Mouse (Mus musculus): ENCODE measurements around the gene Sag. TPM values are rescaled to one million over a fixed set of nuclear protein-coding genes. Genes with fewer than 3 reads are reported as not detected.

Sag gene
- total and polyA plus RNA-seq, 2 experiments from 2014 or later: 1.9 TPM; not detected in 1

DNA sequence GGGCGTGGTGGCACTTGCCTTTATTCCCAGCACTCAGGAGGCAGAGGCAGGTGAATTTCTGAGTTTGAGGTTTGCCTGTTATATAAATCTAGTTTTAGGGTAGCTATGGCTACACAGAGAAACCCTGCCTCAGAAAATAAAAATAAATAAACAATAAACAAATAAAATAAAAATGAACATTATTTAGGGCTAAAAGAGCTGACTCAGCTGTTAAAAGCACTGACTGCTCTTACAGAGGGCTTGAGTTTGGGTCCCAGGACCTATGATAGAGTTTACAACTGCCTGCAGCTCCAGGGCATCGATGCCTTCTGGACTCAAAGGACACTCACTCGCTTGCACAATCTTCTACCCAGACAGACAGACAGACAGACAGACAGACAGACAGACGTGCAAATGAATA lies 89.9 kb downstream of the Sag start:
- no peak for TF ChIP-seq CTCF (IDR thresholded peaks at IDR 0.05)
- no peak overlapping the region for H3K4me2 ChIP-seq (ENCODE audit: low read depth, low read length, poor library complexity, severe bottlenecking)
- ATAC-seq (ENCODE audit: low FRiP score) (no peak), DNase-seq (ENCODE audit: low spot score) (no peak)
- no peak overlapping the region for H3K9ac ChIP-seq (replicated peaks; ENCODE audit: low read length, poor library complexity, severe bottlenecking)
- H3K36me3 ChIP-seq (ENCODE audit: insufficient read depth, low read length): 0 out of 2 replicates have a peak, but pooled peaks cover 3% of the 10 kb centered on the region
- H3K4me3 ChIP-seq (ENCODE audit: low read depth, low read length): no peak overlapping the region
- no peaks in the 10 kb centered on the region for H3K4me1 ChIP-seq (ENCODE audit: insufficient read depth, low read length)
- H3K9me3 ChIP-seq (ENCODE audit: low read length): no peaks in the 10 kb centered on the region
- no peak overlapping the region for H3K27ac ChIP-seq (ENCODE audit: low read depth, low read length)
- H3K27me3 ChIP-seq (ENCODE audit: insufficient read depth, low read length): no peaks in the 10 kb centered on the region
- 95% methylated on average over 4 of the region's 4 CpGs for WGBS

Other genes with a start within 250 kb of the Sag start
- gene Ngef, start 229.8 kb upstream of the Sag start, total RNA-seq (2014; rRNA removed): 51.4 and 55.4 TPM in 2 replicates
- 43.9 and 45.7 TPM in 2 replicates for gene Ngef, start 229.8 kb upstream of the Sag start, polyA plus RNA-seq (2015; fragmentation: Nextera tagmentation; extraction: Ambion mirVana)
- gene Inpp5d, start 183.4 kb upstream of the Sag start, total RNA-seq (2014; rRNA removed): 6.4 and 9.8 TPM in 2 replicates
- 2.6 and 3.1 TPM in 2 replicates for gene Inpp5d, start 183.4 kb upstream of the Sag start, polyA plus RNA-seq (2015; fragmentation: Nextera tagmentation; extraction: Ambion mirVana)
- 69.5 and 72.9 TPM in 2 replicates for gene Atg16l1, start 47.8 kb upstream of the Sag start, total RNA-seq (2014; rRNA removed)
- gene Atg16l1, start 47.8 kb upstream of the Sag start, polyA plus RNA-seq (2015; fragmentation: Nextera tagmentation; extraction: Ambion mirVana): 65.4 and 71.0 TPM in 2 replicates
- 75.1 and 77.5 TPM in 2 replicates for gene Dgkd, start 49.6 kb downstream of the Sag start, total RNA-seq (2014; rRNA removed)
- gene Dgkd, start 49.6 kb downstream of the Sag start, polyA plus RNA-seq (2015; fragmentation: Nextera tagmentation; extraction: Ambion mirVana): 36.6 and 38.2 TPM in 2 replicates
- gene Usp40, start 204.9 kb downstream of the Sag start, total RNA-seq (2014; rRNA removed): 15.8 and 18.5 TPM in 2 replicates
- gene Usp40, start 204.9 kb downstream of the Sag start, polyA plus RNA-seq (2015; fragmentation: Nextera tagmentation; extraction: Ambion mirVana): 8.4 and 9.8 TPM in 2 replicates

Data from midbrain, postnatal 0 days (tissue).